Mouse (Mus musculus) neural tube, embryonic 14.5 days (tissue): Measurements from ENCODE around the gene Kansl1l. TPM values are rescaled to one million over a fixed set of nuclear protein-coding genes. Genes with fewer than 3 reads are reported as not detected.

Experiments
- ATAC-seq: fragments of 200-750 bp; cut with Nextera tagmentation; 2 replicates; pipeline ENCODE4 v1.8.0; 2017; ENCODE audit warnings: low read depth, mild to moderate bottlenecking, moderate TSS enrichment, moderate library complexity
- H3K27ac ChIP-seq: fragments of 300-500 bp; sonication (generic); 2 replicates; pipeline ENCODE4 v1.5.1; 2014; ENCODE audit warnings: low read depth, mild to moderate bottlenecking, control low read depth, low read length, moderate library complexity, mixed read lengths
- H3K27me3 ChIP-seq: fragments of 300-500 bp; sonication (generic); 2 replicates; pipeline ENCODE4 v1.6.1; 2014; ENCODE audit warnings: low read length; ENCODE audit not compliant: control insufficient read depth, insufficient read depth
- H3K36me3 ChIP-seq: fragments of 300-500 bp; sonication (generic); 2 replicates; pipeline ENCODE4 v1.6.1; 2014; ENCODE audit warnings: low read length, mixed read lengths; ENCODE audit not compliant: control insufficient read depth, insufficient read depth
- H3K4me1 ChIP-seq: fragments of 300-500 bp; sonication (generic); 2 replicates; pipeline ENCODE4 v1.6.1; 2014; ENCODE audit warnings: low read length; ENCODE audit not compliant: control insufficient read depth, insufficient read depth
- H3K4me2 ChIP-seq: fragments of 300-500 bp; sonication (generic); 2 replicates; pipeline ENCODE4 v1.6.1; 2014; ENCODE audit warnings: mild to moderate bottlenecking, low read depth, low read length, control low read depth
- H3K4me3 ChIP-seq: fragments of 300-500 bp; sonication (generic); 2 replicates; pipeline ENCODE4 v1.5.1; 2014; ENCODE audit warnings: low read depth, low read length, control low read depth, mixed read lengths
- H3K9ac ChIP-seq: fragments of 300-500 bp; sonication (generic); replicated peaks from 2 replicates; pipeline ENCODE4 v1.6.1; 2014; ENCODE audit warnings: low read depth, mild to moderate bottlenecking, control low read depth, low read length, mixed read lengths
- H3K9me3 ChIP-seq: fragments of 300-500 bp; sonication (generic); 2 replicates; pipeline ENCODE4 v1.6.1; 2016; ENCODE audit warnings: low read length; ENCODE audit not compliant: control insufficient read depth
- WGBS: fragments of 180-500 bp; shearing (Covaris S2); extraction: QIAGEN DNeasy Blood & Tissue Kit; methylation state at CpG from one replicate; pipeline ENCODE4 v1.1.7; 2014; 5-methylcytosine and 5-hydroxymethylcytosine counted together
- polyA plus RNA-seq: library from polyadenylated mRNA; unstranded; fragments of >200 nt; fragmentation: Nextera tagmentation; extraction: Ambion mirVana; gene quantifications from 2 replicates; pipeline ENCODE4 v1.2.1, GENCODE M21; 2014

Gene Kansl1l
- polyA plus RNA-seq, 1 experiment from 2014 or later: 16.6 TPM

DNA sequence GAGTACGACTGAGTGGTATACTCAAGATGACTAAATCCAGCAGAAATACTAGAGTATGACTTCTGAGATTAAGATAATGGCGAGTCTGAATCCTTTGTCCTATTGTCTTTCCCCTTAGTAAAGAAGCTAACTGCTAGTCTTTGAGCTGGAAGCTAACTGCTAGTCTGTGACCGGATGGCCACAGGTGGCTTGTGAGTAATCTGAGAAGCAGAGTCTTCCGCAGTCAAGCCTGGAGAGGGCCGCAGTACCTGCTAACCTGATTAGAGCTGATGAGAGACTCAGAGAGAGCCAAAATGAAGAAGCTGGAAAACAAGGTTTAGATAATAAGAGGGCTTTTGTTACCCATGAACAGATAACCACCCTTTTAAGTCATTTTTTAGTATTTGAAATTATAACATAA is 12.7 kb downstream of the Kansl1l start:
- H3K4me2 ChIP-seq: no peak overlapping the region
- H3K9ac ChIP-seq: no peak overlapping the region
- no peaks in the 10 kb centered on the region for H3K9me3 ChIP-seq
- no peaks in the 10 kb centered on the region for H3K4me1 ChIP-seq
- peaks cover 5% of the 10 kb centered on the region; the same call in 1 of the 2 replicates for H3K36me3 ChIP-seq
- 73% methylated on average over 5 of the region's 5 CpGs for WGBS
- no peaks in the 10 kb centered on the region for H3K27me3 ChIP-seq
- ATAC-seq: no peak
- no peak overlapping the region for H3K4me3 ChIP-seq
- H3K27ac ChIP-seq: no peak overlapping the region

GRCm38 (mm10) chr1:66797962-66798361 is 19.4 kb downstream of the Kansl1l start:
- no peaks in the 10 kb centered on the region for H3K9me3 ChIP-seq
- H3K27me3 ChIP-seq: no peaks in the 10 kb centered on the region
- H3K4me1 ChIP-seq: no peaks in the 10 kb centered on the region
- no peak overlapping the region for H3K9ac ChIP-seq
- ATAC-seq: no peak
- peaks cover 8% of the 10 kb centered on the region for H3K36me3 ChIP-seq
- H3K4me2 ChIP-seq: no peak overlapping the region
- no peak overlapping the region for H3K4me3 ChIP-seq
- WGBS: 83% methylated on average over 2 of the region's 2 CpGs
- no peak overlapping the region for H3K27ac ChIP-seq

DNA sequence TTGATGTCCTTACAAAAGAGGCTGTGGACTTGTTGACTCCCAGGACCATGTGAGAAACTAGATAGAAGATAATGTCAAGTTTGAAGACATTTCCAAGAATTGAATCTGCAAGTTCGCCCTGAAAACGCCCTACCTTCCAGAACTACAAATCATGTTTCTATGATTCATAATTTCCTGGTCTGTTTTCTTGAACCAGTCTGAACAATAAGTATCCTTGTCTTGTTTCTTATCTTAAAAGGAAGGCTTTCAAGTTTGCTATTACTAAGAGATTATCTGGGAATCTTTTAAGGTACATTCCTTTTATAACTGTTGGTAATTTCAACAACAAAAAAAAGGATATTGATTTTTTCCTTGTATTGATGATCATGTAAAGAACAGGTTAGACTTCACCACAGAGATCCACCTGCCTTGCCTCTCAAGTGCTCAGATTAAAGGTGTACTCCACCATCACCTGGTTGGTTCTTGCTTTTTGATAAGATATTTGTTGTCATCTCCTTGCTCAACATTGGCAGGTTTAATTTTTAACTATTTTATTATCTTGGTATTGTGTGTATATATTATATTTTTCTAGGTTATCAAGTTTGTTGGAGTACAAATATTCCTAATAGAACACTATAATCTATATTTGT is 24.4 kb downstream of the Kansl1l start:
- ATAC-seq: no peak
- Histone ChIP-seq H3K4me3 (no peak overlapping the region), H3K36me3 (peaks cover 3% of the 10 kb centered on the region; the same call in 1 of the 2 replicates), H3K9ac (no peak overlapping the region), H3K27me3 (no peaks in the 10 kb centered on the region), H3K9me3 (no peaks in the 10 kb centered on the region), H3K4me2 (no peak overlapping the region), H3K27ac (no peak overlapping the region), H3K4me1 (no peaks in the 10 kb centered on the region)
- 96% methylated on average over 2 of the region's 2 CpGs for whole genome bisulfite sequencing

DNA sequence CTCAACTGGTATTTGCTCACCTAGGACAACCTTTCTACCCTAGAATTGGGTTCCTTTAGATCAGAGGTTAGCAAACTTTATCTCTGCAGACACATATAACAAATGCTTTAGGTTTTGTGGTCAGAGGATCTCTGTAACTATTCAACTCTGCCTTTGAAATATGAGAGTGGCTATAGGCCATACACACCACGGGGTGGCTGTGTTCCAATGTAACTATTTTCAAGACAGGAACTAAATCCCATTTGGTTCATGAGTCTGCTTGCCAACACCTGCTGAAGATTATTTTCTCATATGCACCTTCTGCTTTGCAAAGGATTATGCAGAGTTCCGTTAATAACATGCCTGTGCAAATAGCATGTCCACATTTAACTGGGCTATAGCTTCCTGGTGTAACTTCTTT is 35.1 kb downstream of the Kansl1l start:
- H3K4me3 ChIP-seq: no peak overlapping the region
- ATAC-seq: no peak
- H3K9ac ChIP-seq: no peak overlapping the region
- 79% methylated on average over 2 of the region's 2 CpGs for WGBS
- no peaks in the 10 kb centered on the region for H3K36me3 ChIP-seq
- no peak overlapping the region for H3K27ac ChIP-seq
- H3K27me3 ChIP-seq: no peaks in the 10 kb centered on the region
- no peaks in the 10 kb centered on the region for H3K4me1 ChIP-seq
- no peak overlapping the region for H3K4me2 ChIP-seq
- H3K9me3 ChIP-seq: no peaks in the 10 kb centered on the region

DNA sequence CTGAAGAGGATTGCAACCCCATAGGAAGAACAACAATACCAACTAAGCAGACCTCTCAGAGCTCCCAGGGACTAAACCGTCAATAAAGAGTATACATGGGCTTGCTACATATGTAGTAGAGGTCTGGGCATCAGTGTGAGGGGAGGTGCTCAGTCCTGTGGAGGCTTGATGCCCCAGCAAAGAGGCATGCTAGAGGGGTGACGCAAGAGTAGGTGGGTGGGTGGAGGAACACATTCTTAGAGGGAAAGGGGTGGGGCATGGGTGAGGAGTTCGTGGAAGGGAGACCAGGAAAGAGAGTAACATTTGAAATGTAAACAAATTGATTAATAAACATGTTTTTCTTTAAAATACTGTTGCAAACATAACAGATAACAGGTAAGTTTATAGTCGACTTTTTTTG is 36.3 kb downstream of the Kansl1l start:
- no peak overlapping the region for H3K4me2 ChIP-seq
- no peak overlapping the region for H3K27ac ChIP-seq
- no peak overlapping the region for H3K9ac ChIP-seq
- H3K36me3 ChIP-seq: no peaks in the 10 kb centered on the region
- no peaks in the 10 kb centered on the region for H3K27me3 ChIP-seq
- no peak overlapping the region for H3K4me3 ChIP-seq
- H3K4me1 ChIP-seq: no peaks in the 10 kb centered on the region
- no peak for ATAC-seq
- no peaks in the 10 kb centered on the region for H3K9me3 ChIP-seq
- 94% methylated on average over 4 of the region's 4 CpGs for WGBS

DNA sequence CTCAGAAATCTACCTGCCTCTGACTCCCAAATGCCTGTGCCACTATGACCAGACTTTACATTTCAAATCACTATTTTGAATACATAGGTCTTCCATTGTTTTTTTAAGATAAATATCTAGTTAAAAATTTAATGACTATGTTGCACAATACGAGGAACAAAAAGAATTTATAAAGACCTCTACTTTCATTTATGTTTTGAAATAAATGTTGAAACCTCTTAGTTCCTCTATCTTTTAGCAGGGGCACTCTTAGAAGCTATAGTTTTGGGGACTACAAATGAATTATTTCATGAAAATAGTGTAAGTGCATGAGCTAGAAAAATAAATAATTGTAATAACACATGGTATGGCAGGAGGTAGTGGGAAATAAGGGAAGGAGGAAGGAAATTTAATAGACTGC is 38.6 kb downstream of the Kansl1l start:
- Histone ChIP-seq H3K4me1 (no peaks in the 10 kb centered on the region), H3K9ac (no peak overlapping the region), H3K36me3 (no peaks in the 10 kb centered on the region), H3K4me2 (no peak overlapping the region), H3K27me3 (no peaks in the 10 kb centered on the region), H3K9me3 (no peaks in the 10 kb centered on the region), H3K27ac (no peak overlapping the region), H3K4me3 (no peak overlapping the region)
- no peak for ATAC-seq
- WGBS: 96% methylated on average over 1 of the region's 1 CpGs

GRCm38 (mm10) chr1:66777878-66778277 is 39.5 kb downstream of the Kansl1l start:
- ATAC-seq: no peak
- Histone ChIP-seq H3K4me2 (no peak overlapping the region), H3K4me3 (no peak overlapping the region), H3K27me3 (no peaks in the 10 kb centered on the region), H3K4me1 (no peaks in the 10 kb centered on the region), H3K36me3 (no peaks in the 10 kb centered on the region), H3K9me3 (no peaks in the 10 kb centered on the region), H3K27ac (no peak overlapping the region), H3K9ac (no peak overlapping the region)
- 75% methylated on average over 2 of the region's 2 CpGs for WGBS

- WGBS: 67% methylated on average over 1 of the region's 1 CpGs
Observed at GRCm38 (mm10) chr1:66768764-66769163, 48.6 kb downstream of the Kansl1l start.

DNA sequence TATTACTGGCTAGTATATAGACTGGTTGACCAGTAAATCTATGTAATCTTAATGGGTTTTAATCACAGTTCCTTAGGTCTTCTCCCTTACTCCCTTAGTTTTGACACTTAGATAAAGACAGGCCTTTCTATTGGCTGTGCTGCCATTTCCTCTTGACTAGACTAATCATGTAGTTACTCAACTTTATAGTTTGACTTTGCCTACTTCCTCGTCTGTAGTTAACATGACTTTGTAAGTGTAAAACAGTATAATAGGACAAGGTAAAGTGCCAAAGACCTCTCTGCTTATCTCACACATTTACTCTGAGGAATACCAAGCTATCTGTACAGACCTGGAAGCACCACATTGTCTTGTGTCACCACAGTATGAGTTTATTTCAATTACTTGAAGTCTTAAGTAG is 86.8 kb downstream of the Kansl1l start:
- 83% methylated on average over 1 of the region's 1 CpGs for WGBS
- H3K27me3 ChIP-seq: no peaks in the 10 kb centered on the region
- no peaks in the 10 kb centered on the region for H3K9me3 ChIP-seq
- H3K4me2 ChIP-seq: no peak overlapping the region
- H3K4me3 ChIP-seq: no peak overlapping the region
- H3K36me3 ChIP-seq: peaks cover 13% of the 10 kb centered on the region; the same call in 1 of the 2 replicates
- H3K9ac ChIP-seq: no peak overlapping the region
- H3K27ac ChIP-seq: no peak overlapping the region
- no peaks in the 10 kb centered on the region for H3K4me1 ChIP-seq
- no peak for ATAC-seq

More at GRCm38 (mm10) chr1:66768764-66769163, 48.6 kb downstream of the Kansl1l start:
- Histone ChIP-seq H3K27ac (no peak overlapping the region), H3K4me2 (no peak overlapping the region), H3K36me3 (no peaks in the 10 kb centered on the region), H3K4me3 (no peak overlapping the region), H3K9me3 (no peaks in the 10 kb centered on the region), H3K27me3 (no peaks in the 10 kb centered on the region), H3K9ac (no peak overlapping the region), H3K4me1 (no peaks in the 10 kb centered on the region)
- ATAC-seq: no peak
